Mouse (Mus musculus) spleen, adult 2 months (tissue): ENCODE results near the gene Ubac2. TPM values are rescaled to one million over a fixed set of nuclear protein-coding genes. Genes with fewer than 3 reads are reported as not detected.
A peak's percentile ranks its signal among the peaks of the same experiment; 100 is the strongest.

Source experiments
- DNase-seq, 2 experiments: peaks; one replicate each; pipeline versions ENCODE4 v3.0.0 to v3.0.0-alpha.2; 2012 to 2021; ENCODE audit warnings: low spot score in 2 of 2, low read depth in 1 of 2
- H3K27ac ChIP-seq: fragments of 200-500 bp; 2 replicates; pipeline ENCODE4 v1.5.1; 2012; ENCODE audit warnings: low read length, inconsistent platforms; ENCODE audit not compliant: insufficient read depth
- H3K27me3 ChIP-seq: fragments of 200-500 bp; 2 replicates; pipeline ENCODE4 v1.6.1; 2012; ENCODE audit warnings: mild to moderate bottlenecking, moderate library complexity, low read length, inconsistent platforms; ENCODE audit not compliant: control insufficient read depth, insufficient read depth
- H3K36me3 ChIP-seq: fragments of 200-500 bp; 2 replicates; pipeline ENCODE4 v1.6.1; 2012; ENCODE audit warnings: mild to moderate bottlenecking, low read length, inconsistent platforms; ENCODE audit not compliant: control insufficient read depth, insufficient read depth
- H3K4me1 ChIP-seq: fragments of 200-500 bp; 2 replicates; pipeline ENCODE4 v1.6.1; 2011; ENCODE audit warnings: inconsistent platforms; ENCODE audit not compliant: control insufficient read depth, insufficient read depth, insufficient read length
- H3K4me3 ChIP-seq: fragments of 200-500 bp; 2 replicates; pipeline ENCODE4 v1.5.1; 2011; ENCODE audit warnings: mild to moderate bottlenecking, inconsistent platforms; ENCODE audit not compliant: insufficient read depth, insufficient read length; ENCODE audit errors: extremely low read depth
- CTCF ChIP-seq: fragments of 200-500 bp; IDR thresholded peaks from 2 replicates; pipeline ENCODE4 v1.5.1; 2011; ENCODE audit warnings: mild to moderate bottlenecking, inconsistent platforms; ENCODE audit not compliant: insufficient read depth, insufficient read length, insufficient replicate concordance; ENCODE audit errors: extremely low read depth
- POLR2A ChIP-seq: fragments of 200-500 bp; IDR thresholded peaks from 2 replicates; pipeline ENCODE4 v1.6.1; 2011; ENCODE audit warnings: low read depth, low read length, inconsistent platforms
- WGBS: fragments of 180-500 bp; shearing (Covaris S2); methylation state at CpG from one replicate; pipeline ENCODE4 v1.1.7; 2018; 5-methylcytosine and 5-hydroxymethylcytosine counted together
- polyA plus RNA-seq: library from polyadenylated mRNA; depleted of rRNA; stranded (reverse); fragments of >200 nt; gene quantifications from 2 replicates; pipeline ENCODE4 v1.2.3, GENCODE M21; 2012

Ubac2 gene
- polyA plus RNA-seq, 1 experiment: 45.3 TPM

- no peaks in the 10 kb centered on the region for H3K27me3 ChIP-seq
- DNase-seq: no peak
- no peak for TF ChIP-seq POLR2A
- TF ChIP-seq CTCF: no peak
- 69% methylated on average over 4 of the region's 4 CpGs for WGBS
- no peak overlapping the region for H3K27ac ChIP-seq
- H3K4me3 ChIP-seq: no peak overlapping the region
- no peaks in the 10 kb centered on the region for H3K36me3 ChIP-seq
- peaks cover 41% of the 10 kb centered on the region for H3K4me1 ChIP-seq
Observed at GRCm38 (mm10) chr14:121993616-121994015, 115.2 kb downstream of the Ubac2 start.

GRCm38 (mm10) chr14:121994171-121994700 lies 115.8 kb downstream of the Ubac2 start:
- Histone ChIP-seq H3K27me3 (no peaks in the 10 kb centered on the region), H3K36me3 (no peaks in the 10 kb centered on the region), H3K27ac (no peak overlapping the region), H3K4me1 (peaks cover 41% of the 10 kb centered on the region), H3K4me3 (no peak overlapping the region)
- TF ChIP-seq CTCF: no peak
- no peak for TF ChIP-seq POLR2A
- WGBS: 80% methylated on average over 17 of the region's 17 CpGs
- DNase-seq: no peak

- 77% methylated on average over 7 of the region's 7 CpGs for WGBS
- Histone ChIP-seq H3K27me3 (no peaks in the 10 kb centered on the region), H3K36me3 (no peaks in the 10 kb centered on the region), H3K4me1 (peaks cover 42% of the 10 kb centered on the region), H3K4me3 (no peak overlapping the region), H3K27ac (peak overlapping the region; percentile 89)
- no peak for DNase-seq
- no peak for TF ChIP-seq POLR2A
- TF ChIP-seq CTCF: no peak
Observed at GRCm38 (mm10) chr14:121994846-121995556, 116.6 kb downstream of the Ubac2 start.

- H3K27ac ChIP-seq: peak overlapping the region; percentile 89
- H3K4me1 ChIP-seq: peaks cover 42% of the 10 kb centered on the region
- WGBS: 31% methylated on average over 1 of the region's 1 CpGs
- H3K4me3 ChIP-seq: no peak overlapping the region
- no peaks in the 10 kb centered on the region for H3K27me3 ChIP-seq
- H3K36me3 ChIP-seq: no peaks in the 10 kb centered on the region
- no peak for TF ChIP-seq CTCF
- no peak for TF ChIP-seq POLR2A
- DNase-seq: no peak
Observed at GRCm38 (mm10) chr14:121995557-121995870, 117.1 kb downstream of the Ubac2 start.

- Histone ChIP-seq H3K27ac (peak overlapping the region; percentile 63; the same call in 1 of the 2 replicates), H3K36me3 (no peaks in the 10 kb centered on the region)
Observed at GRCm38 (mm10) chr14:121996786-121997185, 118.4 kb downstream of the Ubac2 start.

GRCm38 (mm10) chr14:121999455-121999854 lies 121.0 kb downstream of the Ubac2 start:
- H3K36me3 ChIP-seq: no peaks in the 10 kb centered on the region
- H3K4me1 ChIP-seq: peaks cover 39% of the 10 kb centered on the region
- H3K27ac ChIP-seq: peak overlapping the region; percentile 31; the same call in 1 of the 2 replicates
- H3K27me3 ChIP-seq: no peaks in the 10 kb centered on the region
- no peak for TF ChIP-seq POLR2A
- TF ChIP-seq CTCF: no peak
- H3K4me3 ChIP-seq: no peak overlapping the region
- WGBS: 65% methylated on average over 8 of the region's 8 CpGs
- DNase-seq: no peak

More at GRCm38 (mm10) chr14:121996786-121997185, 118.4 kb downstream of the Ubac2 start:
- peaks cover 44% of the 10 kb centered on the region for H3K4me1 ChIP-seq
- peak in 1 of 2 experiments; percentile 64 for DNase-seq
- no peak overlapping the region for H3K4me3 ChIP-seq
- 77% methylated on average over 8 of the region's 8 CpGs for WGBS
- H3K27me3 ChIP-seq: no peaks in the 10 kb centered on the region
- TF ChIP-seq POLR2A: no peak
- TF ChIP-seq CTCF: no peak
